Mouse (Mus musculus) stomach, postnatal 0 days (tissue): ENCODE measurements at regions not wholly inside any gene's neighbourhood (a gene's known extent, or its start where the extent isn't known, plus 50 kb on each side); places are given as distances from the start of the nearest gene placed in this dataset.

Source experiments
- CTCF ChIP-seq: IDR thresholded peaks from 2 replicates; pipeline ENCODE4 v1.5.1; 2016; ENCODE audit warnings: antibody characterized with exemption, low read depth, mild to moderate bottlenecking, moderate library complexity
- EP300 ChIP-seq: optimal IDR thresholded peaks from 2 replicates; pipeline ENCODE3; 2016; ENCODE audit warnings: antibody characterized with exemption

GRCm38 (mm10) chr17:27298351-27298750 lies 94.1 kb upstream of the Lemd2 start:
- no peak for TF ChIP-seq CTCF
- no peak for TF ChIP-seq EP300
